Mouse (Mus musculus): Measurements from ENCODE around the gene Amacr.

- TF ChIP-seq CTCF (IDR thresholded peaks at IDR 0.05; ENCODE audit: borderline replicate concordance, extremely low read depth, insufficient read depth, insufficient read length) = no peak
- no peak for TF ChIP-seq POLR2A (IDR thresholded peaks at IDR 0.05; ENCODE audit: borderline replicate concordance, extremely low read depth, insufficient read depth, insufficient read length, poor library complexity, severe bottlenecking)
Observed at GRCm38 (mm10) chr15:10933930-10934329, 47.6 kb upstream of the Amacr start.
